Mouse (Mus musculus) layer of hippocampus, postnatal 10 days (tissue): Measurements from ENCODE around the gene Timm44. TPM values are rescaled to one million over a fixed set of nuclear protein-coding genes. Genes with fewer than 3 reads are reported as not detected.

ENCODE experiments used
- total RNA-seq, 2 experiments: library from RNA; stranded (reverse); gene quantifications; 2 replicates each; pipeline ENCODE4 v1.2.3; 2021

Timm44 gene
- total RNA-seq, 2 experiments from 2014 or later, result 70.8 to 77.2 TPM

Other genes with a start within 250 kb of the Timm44 start
- gene Cd209f, start 170.1 kb downstream of the Timm44 start, total RNA-seq, result under 1 TPM in 1 of 2 experiments, not detected in 1; 0.23 TPM
- gene Cd209g, start 141.8 kb downstream of the Timm44 start, total RNA-seq, result not detected
- 100 to 1,000 TPM; 137 TPM for gene Evi5l, start 109.3 kb downstream of the Timm44 start, total RNA-seq
- gene Prr36, start 58.5 kb downstream of the Timm44 start, total RNA-seq, result 10 to 100 TPM; 57.1 to 59.4 TPM
- not detected for gene Lrrc8e, start 49.1 kb downstream of the Timm44 start, total RNA-seq
- 10 to 100 TPM; 66.4 to 69.8 TPM for gene Map2k7, start 37.2 kb downstream of the Timm44 start, total RNA-seq
- under 1 TPM in 1 of 2 experiments, not detected in 1; 0.73 TPM for gene Gm49320, start 37.0 kb downstream of the Timm44 start, total RNA-seq
- 1 to 10 TPM; 8.3 to 9.8 TPM for gene Tgfbr3l, start 27.7 kb downstream of the Timm44 start, total RNA-seq
- gene Snapc2, start 22.8 kb downstream of the Timm44 start, total RNA-seq, result 10 to 100 TPM; 27.1 to 31.2 TPM
- gene Ctxn1, start 16.6 kb downstream of the Timm44 start, total RNA-seq, result 100 to 1,000 TPM; 450 to 459 TPM
- 10 to 100 TPM; 23.0 to 24.1 TPM for gene Ccl25, start 49.3 kb upstream of the Timm44 start, total RNA-seq
- gene Elavl1, start 49.5 kb upstream of the Timm44 start, total RNA-seq, result 10 to 100 TPM; 65.5 to 75.7 TPM
- 10 to 100 TPM; 42.4 to 50.7 TPM for gene Cers4, start 217.1 kb upstream of the Timm44 start, total RNA-seq